Mouse (Mus musculus) heart, embryonic 10.5 days (tissue): Measurements from ENCODE around the gene Syce2. TPM values are rescaled to one million over a fixed set of nuclear protein-coding genes. Genes with fewer than 3 reads are reported as not detected.

Experiments used
- DNase-seq: peaks from one replicate; pipeline ENCODE4 v3.0.0-alpha.2; 2017; ENCODE audit warnings: low spot score
- H3K27ac ChIP-seq: fragments of 300-500 bp; sonication (generic); 2 replicates; pipeline ENCODE4 v1.5.1; 2016; ENCODE audit warnings: mild to moderate bottlenecking
- H3K27me3 ChIP-seq: fragments of 300-500 bp; sonication (generic); 2 replicates; pipeline ENCODE4 v1.6.1; 2016; ENCODE audit warnings: mild to moderate bottlenecking; ENCODE audit not compliant: poor library complexity, insufficient read depth, severe bottlenecking
- H3K36me3 ChIP-seq: fragments of 300-500 bp; sonication (generic); 2 replicates; pipeline ENCODE4 v1.6.1; 2016; ENCODE audit warnings: mild to moderate bottlenecking, moderate library complexity
- H3K4me1 ChIP-seq: fragments of 300-500 bp; sonication (generic); 2 replicates; pipeline ENCODE4 v1.6.1; 2016; ENCODE audit warnings: mild to moderate bottlenecking
- H3K4me3 ChIP-seq: fragments of 300-500 bp; sonication (generic); 2 replicates; pipeline ENCODE4 v1.5.1; 2016; ENCODE audit warnings: mild to moderate bottlenecking, moderate library complexity
- H3K9me3 ChIP-seq: fragments of 300-500 bp; sonication (generic); 2 replicates; pipeline ENCODE4 v1.6.1; 2016; ENCODE audit warnings: mild to moderate bottlenecking, moderate library complexity
- WGBS: fragments of 180-500 bp; shearing (Covaris S2); methylation state at CpG from one replicate; pipeline ENCODE4 v1.1.7; 2016; 5-methylcytosine and 5-hydroxymethylcytosine counted together
- microRNA-seq: library from miRNA; unstranded; fragments of <30 nt; microRNA quantifications from one replicate; pipeline ENCODE4, GENCODE M21; 2017
- polyA plus RNA-seq: library from polyadenylated mRNA; unstranded; fragments of >200 nt; fragmentation: Nextera tagmentation; extraction: Ambion mirVana; gene quantifications from 2 replicates; pipeline ENCODE4 v1.2.1, GENCODE M21; 2016

Syce2 gene
- polyA plus RNA-seq, 1 experiment from 2014 or later, result 64.6 TPM

DNA sequence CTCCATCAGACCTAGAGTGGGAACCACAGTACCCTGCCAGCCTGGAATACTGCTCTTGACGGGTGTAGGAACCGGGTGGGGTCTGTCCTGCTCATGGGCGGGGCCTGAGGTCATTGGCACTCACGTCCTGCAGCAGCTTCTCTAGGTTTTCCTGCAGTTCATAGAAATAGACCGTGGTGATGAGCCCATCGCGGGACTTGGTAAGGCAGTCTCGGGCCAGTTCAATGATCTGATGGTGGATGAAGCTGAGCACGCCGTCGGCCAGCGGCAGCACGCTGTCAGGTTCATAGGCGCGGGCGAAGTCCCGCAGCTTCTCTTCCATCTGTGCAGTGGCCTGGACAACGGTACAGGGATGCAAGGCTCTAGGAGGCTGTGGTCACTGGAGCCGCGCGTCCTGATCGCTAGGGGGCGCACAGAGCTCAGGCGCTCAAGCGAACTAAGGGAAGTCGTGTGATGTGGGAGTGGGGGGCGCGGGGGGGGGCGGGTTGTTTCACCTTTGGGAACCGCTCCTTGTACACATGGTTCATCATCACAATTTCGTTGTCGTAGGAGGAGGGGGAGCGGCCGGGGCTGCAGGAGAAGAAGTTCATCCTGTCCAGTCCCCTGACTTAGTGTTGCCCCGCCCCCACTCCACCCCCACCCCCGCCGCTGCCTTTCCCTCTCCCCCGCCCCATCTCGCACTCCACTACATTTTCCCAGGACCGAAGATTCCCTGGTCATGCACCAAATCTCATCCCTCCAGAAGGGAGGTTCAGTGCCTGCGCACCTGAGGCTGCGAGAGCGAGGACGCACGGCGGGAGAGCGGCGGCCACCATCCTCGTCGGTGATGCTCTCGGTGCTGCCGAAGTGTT is 56.8 kb downstream of the Syce2 start:
- no peak for DNase-seq
- 6% methylated on average over 46 of the region's 52 CpGs for WGBS
- Histone ChIP-seq H3K27me3 (peaks cover 88% of the 10 kb centered on the region), H3K36me3 (no peaks in the 10 kb centered on the region), H3K27ac (no peak overlapping the region), H3K9me3 (no peaks in the 10 kb centered on the region), H3K4me3 (peak overlapping the region; percentile 52), H3K4me1 (peaks cover 13% of the 10 kb centered on the region)

DNA sequence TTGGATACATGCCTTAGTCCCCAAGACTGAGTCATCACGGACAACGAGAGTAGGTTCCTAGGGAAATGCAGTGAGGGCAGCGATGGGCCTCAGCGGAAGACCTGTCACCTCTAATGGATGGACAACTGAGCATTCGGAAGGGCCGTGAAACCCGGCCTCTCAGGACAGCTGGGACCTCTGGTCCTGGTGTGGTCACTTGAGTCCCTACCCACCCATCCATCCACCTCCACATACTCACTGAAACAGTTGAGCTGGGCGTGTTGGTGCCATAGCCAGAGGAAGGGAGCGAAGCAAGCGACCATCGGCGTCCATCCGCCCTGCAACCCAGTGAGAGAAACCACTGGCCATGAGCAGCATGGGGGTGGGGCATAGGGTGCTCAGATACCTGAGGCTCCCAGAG is 58.7 kb downstream of the Syce2 start:
- Histone ChIP-seq H3K36me3 (no peaks in the 10 kb centered on the region), H3K4me1 (peaks cover 22% of the 10 kb centered on the region), H3K27ac (no peak overlapping the region), H3K27me3 (peaks cover 90% of the 10 kb centered on the region), H3K9me3 (no peaks in the 10 kb centered on the region), H3K4me3 (no peak overlapping the region)
- WGBS, result 81% methylated on average over 13 of the region's 13 CpGs
- no peak for DNase-seq

DNA sequence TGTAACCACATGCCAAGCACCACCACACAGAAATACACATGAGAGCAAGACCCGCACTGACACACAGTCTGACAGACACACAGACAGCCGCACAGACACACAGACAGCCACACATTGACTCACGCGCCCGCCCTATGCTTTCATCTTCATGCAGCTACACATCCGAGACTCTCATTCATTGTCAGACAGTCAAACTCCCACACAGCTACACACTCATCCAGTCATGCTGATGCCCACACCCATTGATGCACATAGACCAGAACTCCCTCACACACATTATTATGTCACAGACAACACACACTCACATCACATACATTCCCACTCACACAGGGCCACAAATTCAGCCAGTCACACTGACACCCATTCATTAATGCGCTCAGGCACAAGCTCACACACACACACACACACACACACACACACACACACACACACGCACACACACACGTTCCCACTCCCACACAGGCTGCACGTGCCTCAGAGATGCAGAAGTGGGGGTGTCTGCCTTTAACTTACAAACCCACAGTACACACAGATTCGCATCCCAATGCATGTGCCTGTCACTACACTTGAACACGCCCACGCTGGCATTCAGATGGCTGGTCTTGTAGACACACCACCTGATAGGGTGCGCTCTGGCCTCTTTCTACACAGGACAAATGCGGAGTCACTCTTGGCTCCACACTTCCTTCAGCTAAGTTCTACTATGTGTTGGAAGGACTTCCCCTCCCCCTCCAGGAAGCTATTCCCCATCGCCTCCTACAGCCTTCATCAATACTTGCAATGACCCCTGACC is 62.1 kb downstream of the Syce2 start:
- DNase-seq, result no peak
- no peak overlapping the region for H3K27ac ChIP-seq
- no peaks in the 10 kb centered on the region for H3K9me3 ChIP-seq
- peaks cover 95% of the 10 kb centered on the region for H3K27me3 ChIP-seq
- 79% methylated on average over 16 of the region's 16 CpGs for whole genome bisulfite sequencing
- no peaks in the 10 kb centered on the region for H3K36me3 ChIP-seq
- H3K4me1 ChIP-seq, result peaks cover 27% of the 10 kb centered on the region
- no peak overlapping the region for H3K4me3 ChIP-seq

DNA sequence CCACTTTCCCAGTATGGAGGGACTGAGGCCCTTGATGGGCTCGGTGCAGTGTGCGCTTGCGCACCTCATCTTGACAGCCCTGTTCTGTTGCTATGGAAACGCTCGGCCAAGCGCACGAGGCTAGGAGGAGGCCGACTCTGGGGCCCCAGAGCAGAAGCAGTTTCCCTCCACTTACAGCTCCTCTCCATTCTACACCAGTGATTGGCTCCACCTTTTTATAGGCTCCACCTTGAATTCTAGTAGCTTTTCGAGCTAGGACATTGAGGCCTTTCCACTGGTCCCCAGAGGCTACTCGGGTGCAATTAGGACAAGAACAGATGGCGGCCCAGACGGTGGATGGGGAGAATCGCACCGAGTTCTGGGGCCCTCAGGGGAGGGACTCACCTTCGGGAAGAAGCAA is 62.9 kb downstream of the Syce2 start:
- H3K27me3 ChIP-seq, result peaks cover 95% of the 10 kb centered on the region
- H3K27ac ChIP-seq, result no peak overlapping the region

DNA sequence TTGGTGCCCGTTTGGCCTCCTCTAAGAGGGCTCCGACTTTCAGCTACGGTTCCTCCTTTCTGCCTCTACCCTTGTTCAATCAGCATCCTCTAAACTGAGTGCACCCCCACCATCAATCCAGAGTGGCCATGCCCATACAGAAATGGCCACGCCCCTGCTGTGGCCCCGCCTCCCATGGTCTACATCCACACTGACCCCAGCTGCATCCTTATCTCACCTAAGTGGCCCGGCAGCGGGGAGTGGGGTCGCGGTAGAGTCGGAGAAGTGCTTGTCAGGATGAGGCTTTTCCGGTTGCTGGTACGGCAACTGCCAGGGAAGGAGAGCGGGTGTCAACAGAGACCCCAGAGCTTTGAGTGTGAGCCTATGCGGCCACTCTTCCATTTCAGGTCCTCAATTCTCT is 63.6 kb downstream of the Syce2 start:
- no peaks in the 10 kb centered on the region for H3K36me3 ChIP-seq
- H3K27me3 ChIP-seq, result peaks cover 92% of the 10 kb centered on the region
- DNase-seq, result no peak
- H3K4me3 ChIP-seq, result no peak overlapping the region
- WGBS, result 6% methylated on average over 14 of the region's 14 CpGs
- H3K4me1 ChIP-seq, result peaks cover 21% of the 10 kb centered on the region
- H3K9me3 ChIP-seq, result no peaks in the 10 kb centered on the region
- no peak overlapping the region for H3K27ac ChIP-seq

More for the DNA sequence above, 62.9 kb downstream of the Syce2 start:
- Histone ChIP-seq H3K4me1 (peaks cover 21% of the 10 kb centered on the region), H3K36me3 (no peaks in the 10 kb centered on the region), H3K4me3 (no peak overlapping the region), H3K9me3 (no peaks in the 10 kb centered on the region)
- DNase-seq, result no peak
- WGBS, result 3% methylated on average over 15 of the region's 15 CpGs

DNA sequence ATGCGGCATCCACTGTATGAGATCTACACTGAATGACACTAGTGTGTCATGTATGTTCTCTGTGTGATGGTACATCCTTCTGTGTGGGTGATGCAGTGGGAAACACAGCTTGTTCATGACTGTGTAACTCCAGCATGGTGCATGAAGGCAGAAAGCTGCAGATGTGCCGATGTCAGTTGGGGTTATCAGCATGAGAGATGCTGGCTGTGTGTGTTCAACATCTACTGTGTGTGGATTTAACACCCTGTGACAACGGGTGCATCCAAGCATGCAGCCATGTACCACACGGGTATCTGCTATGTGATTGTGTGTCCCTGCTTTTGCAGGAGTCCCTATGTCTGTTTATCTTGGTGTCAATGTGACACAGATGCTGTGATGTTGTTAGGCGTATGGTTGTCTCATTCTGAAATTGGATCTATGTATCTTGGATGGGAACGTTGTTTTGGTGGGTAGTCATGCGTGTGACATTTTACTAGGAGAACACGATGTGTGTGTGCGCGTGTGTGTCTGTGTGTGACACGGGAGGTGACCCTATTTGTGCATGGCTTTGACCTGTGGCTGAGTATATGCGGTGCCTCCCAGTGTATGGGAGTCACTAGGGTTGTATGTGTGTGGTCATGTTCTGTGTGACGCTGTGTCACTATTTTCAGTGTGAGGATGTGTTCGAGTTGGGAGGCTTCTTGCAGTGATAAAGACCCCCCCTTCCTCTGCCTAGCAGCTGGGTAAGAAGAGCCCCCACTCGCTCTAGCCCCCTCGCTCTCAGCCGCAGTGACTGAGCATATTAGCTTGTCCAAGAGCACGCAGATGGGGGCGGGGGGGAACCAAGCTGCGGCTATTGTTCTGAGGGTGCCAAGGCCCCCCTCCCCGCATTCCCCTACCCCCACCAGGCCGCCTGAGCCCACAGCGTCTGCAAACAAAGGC is 64.4 kb downstream of the Syce2 start:
- Histone ChIP-seq H3K27ac (peak overlapping the region; percentile 13; the same call in 1 of the 2 replicates), H3K9me3 (no peaks in the 10 kb centered on the region), H3K27me3 (peaks cover 90% of the 10 kb centered on the region), H3K4me3 (peak overlapping the region; percentile 60), H3K4me1 (peaks cover 21% of the 10 kb centered on the region), H3K36me3 (no peaks in the 10 kb centered on the region)
- 26% methylated on average over 23 of the region's 23 CpGs for WGBS
- no peak for DNase-seq

DNA sequence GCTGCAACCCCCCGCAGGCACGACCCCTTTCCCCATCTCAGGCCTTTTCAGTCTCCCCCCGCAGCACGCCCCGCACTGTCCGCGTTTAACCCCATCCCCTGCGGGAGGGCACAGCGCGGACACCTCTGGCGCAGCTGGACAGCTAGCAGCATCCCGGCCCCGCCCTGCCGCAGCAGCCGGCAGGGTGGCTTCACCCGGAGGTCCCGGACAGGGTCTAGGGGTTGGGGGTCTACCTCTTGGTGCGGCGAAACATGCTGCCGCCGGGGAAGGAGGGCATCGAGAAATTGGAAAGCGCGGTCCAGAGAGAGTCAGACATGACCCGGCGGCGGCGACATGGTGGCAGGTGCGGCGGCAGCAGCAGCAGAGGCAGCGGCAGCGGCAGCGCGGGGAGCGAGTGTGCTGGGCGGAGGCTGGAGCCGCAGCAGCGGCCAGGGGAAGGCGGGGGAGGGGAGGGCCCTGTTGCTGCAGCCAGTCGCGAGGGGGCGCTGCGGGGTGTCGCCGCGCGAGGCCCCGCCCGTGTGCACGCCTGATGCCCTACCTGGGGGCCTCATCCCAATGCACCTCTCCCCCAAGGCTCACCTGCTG is 65.1 kb downstream of the Syce2 start, which contains the start of gene Mast1:
Gene Mast1 (minus strand): TSS at position 398 of the 585 bp plus-strand sequence.
- Histone ChIP-seq H3K27ac (peak within 1 kb of the TSS; percentile 13; the same call in 1 of the 2 replicates), H3K36me3 (no peaks in the 10 kb centered on the region), H3K9me3 (no peaks in the 10 kb centered on the region), H3K4me1 (peaks cover 21% of the 10 kb centered on the region), H3K4me3 (peak within 1 kb of the TSS; percentile 60), H3K27me3 (peaks cover 86% of the 10 kb centered on the region)
- 1% methylated on average over 50 of the region's 50 CpGs for WGBS
- DNase-seq, result peak; percentile 81

Small RNAs within 50 kb of the gene (microRNA-seq; reads per million reads assigned to microRNA genes)
- gene Gm24197, result not detected
- gene Mir7069, result 3.8 reads per million, percentile 10 among the genes with 10 or more reads in this experiment

Other genes starting within 250 kb of the Syce2 start
- gene Ier2, start 209.3 kb upstream of the Syce2 start, polyA plus RNA-seq, result 71.6 and 103 TPM in 2 replicates
- gene Trmt1, start 185.8 kb upstream of the Syce2 start, polyA plus RNA-seq, result 59.8 and 64.6 TPM in 2 replicates
- 22.2 and 25.0 TPM in 2 replicates for gene Nacc1, start 184.2 kb upstream of the Syce2 start, polyA plus RNA-seq
- gene Lyl1, start 170.7 kb upstream of the Syce2 start, polyA plus RNA-seq, result 18.5 and 19.3 TPM in 2 replicates
- gene G430095P16Rik, start 149.1 kb upstream of the Syce2 start, polyA plus RNA-seq, result 2.1 and 3.2 TPM in 2 replicates
- gene Nfix, start 71.8 kb upstream of the Syce2 start, polyA plus RNA-seq, result 0.87 and 2.1 TPM in 2 replicates
- 5.3 TPM in 2 replicates for gene Dand5, start 49.3 kb upstream of the Syce2 start, polyA plus RNA-seq
- 57.3 and 60.5 TPM in 2 replicates for gene Gadd45gip1, start 40.6 kb upstream of the Syce2 start, polyA plus RNA-seq
- gene Rad23a, start 31.4 kb upstream of the Syce2 start, polyA plus RNA-seq, result 137 and 154 TPM in 2 replicates
- gene Calr, start 25.2 kb upstream of the Syce2 start, polyA plus RNA-seq, result 881 and 1,047 TPM in 2 replicates
- 80.8 and 108 TPM in 2 replicates for gene Farsa, start 15.1 kb upstream of the Syce2 start, polyA plus RNA-seq
- gene Gcdh, start 21.8 kb downstream of the Syce2 start, polyA plus RNA-seq, result 43.8 and 45.3 TPM in 2 replicates
- 54.2 and 54.3 TPM in 2 replicates for gene Klf1, start 29.8 kb downstream of the Syce2 start, polyA plus RNA-seq
- gene Dnase2a, start 36.4 kb downstream of the Syce2 start, polyA plus RNA-seq, result 3.2 and 3.8 TPM in 2 replicates
- 0.09 and 0.16 TPM in 2 replicates for gene Mast1, start 65.2 kb downstream of the Syce2 start, polyA plus RNA-seq
- gene Rtbdn, start 74.9 kb downstream of the Syce2 start, polyA plus RNA-seq, result 0.21 and 0.34 TPM in 2 replicates
- gene Gm49661, start 97.3 kb downstream of the Syce2 start, polyA plus RNA-seq, result not detected in 2 replicates
- 810 and 835 TPM in 2 replicates for gene Prdx2, start 97.5 kb downstream of the Syce2 start, polyA plus RNA-seq
- 104 and 119 TPM in 2 replicates for gene Rnaseh2a, start 97.7 kb downstream of the Syce2 start, polyA plus RNA-seq
- gene Junb, start 106.6 kb downstream of the Syce2 start, polyA plus RNA-seq, result 9.5 and 11.4 TPM in 2 replicates
- 8.4 and 14.7 TPM in 2 replicates for gene Hook2, start 118.5 kb downstream of the Syce2 start, polyA plus RNA-seq
- not detected in 2 replicates for gene Best2, start 142.4 kb downstream of the Syce2 start, polyA plus RNA-seq
- 149 and 157 TPM in 2 replicates for gene Asna1, start 153.2 kb downstream of the Syce2 start, polyA plus RNA-seq
- gene Trir, start 154.7 kb downstream of the Syce2 start, polyA plus RNA-seq, result 85.6 and 133 TPM in 2 replicates
- gene Tnpo2, start 164.8 kb downstream of the Syce2 start, polyA plus RNA-seq, result 27.2 and 28.4 TPM in 2 replicates
- 20.2 and 21.0 TPM in 2 replicates for gene Fbxw9, start 187.9 kb downstream of the Syce2 start, polyA plus RNA-seq
- gene Gm5741, start 195.9 kb downstream of the Syce2 start, polyA plus RNA-seq, result 0.51 and 0.57 TPM in 2 replicates
- 54.0 and 72.3 TPM in 2 replicates for gene Dhps, start 199.6 kb downstream of the Syce2 start, polyA plus RNA-seq
- 97.0 and 105 TPM in 2 replicates for gene Wdr83os, start 208.6 kb downstream of the Syce2 start, polyA plus RNA-seq
- 41.2 and 47.9 TPM in 2 replicates for gene Wdr83, start 209.2 kb downstream of the Syce2 start, polyA plus RNA-seq
- gene Man2b1, start 211.2 kb downstream of the Syce2 start, polyA plus RNA-seq, result 27.2 and 30.7 TPM in 2 replicates